Mouse (Mus musculus) embryonic facial prominence, embryonic 13.5 days (tissue): Measurements from ENCODE around the gene Nubpl. TPM values are rescaled to one million over a fixed set of nuclear protein-coding genes. Genes with fewer than 3 reads are reported as not detected.
"Not testable (repeated sequence)": the region's sequence is repeated elsewhere in the genome, so short reads cannot be mapped to it uniquely, and the experiment has no call there.

ENCODE experiments used
- ATAC-seq: fragments of 200-750 bp; cut with Nextera tagmentation; 2 replicates; pipeline ENCODE4 v1.8.0; 2017; ENCODE audit warnings: low read depth; ENCODE audit not compliant: insufficient number of reproducible peaks, insufficient read depth, low FRiP score, low TSS enrichment
- H3K27ac ChIP-seq: fragments of 300-500 bp; sonication (generic); 2 replicates; pipeline ENCODE4 v1.5.1; 2015; ENCODE audit warnings: moderate library complexity, mild to moderate bottlenecking, inconsistent platforms
- H3K27me3 ChIP-seq: fragments of 300-500 bp; sonication (generic); 2 replicates; pipeline ENCODE4 v1.6.1; 2015; ENCODE audit warnings: mild to moderate bottlenecking, inconsistent platforms
- H3K36me3 ChIP-seq: fragments of 300-500 bp; sonication (generic); 2 replicates; pipeline ENCODE4 v1.6.1; 2015; ENCODE audit warnings: mild to moderate bottlenecking, inconsistent platforms
- H3K4me1 ChIP-seq: fragments of 300-500 bp; sonication (generic); 2 replicates; pipeline ENCODE4 v1.6.1; 2015; ENCODE audit warnings: inconsistent platforms
- H3K4me2 ChIP-seq: fragments of 300-500 bp; sonication (generic); 2 replicates; pipeline ENCODE4 v1.6.1; 2015; ENCODE audit warnings: moderate library complexity, mild to moderate bottlenecking, inconsistent platforms
- H3K4me3 ChIP-seq: fragments of 300-500 bp; sonication (generic); 2 replicates; pipeline ENCODE4 v1.5.1; 2015; ENCODE audit warnings: mild to moderate bottlenecking, inconsistent platforms
- H3K9ac ChIP-seq: fragments of 300-500 bp; sonication (generic); 2 replicates; pipeline ENCODE4 v1.6.1; 2015; ENCODE audit warnings: mild to moderate bottlenecking, inconsistent platforms
- H3K9me3 ChIP-seq: fragments of 300-500 bp; sonication (generic); 2 replicates; pipeline ENCODE4 v1.6.1; 2016; ENCODE audit warnings: inconsistent platforms
- WGBS: fragments of 180-500 bp; shearing (Covaris S2); methylation state at CpG from one replicate; pipeline ENCODE4 v1.1.7; 2015; ENCODE audit warnings: mixed read lengths; 5-methylcytosine and 5-hydroxymethylcytosine counted together
- polyA plus RNA-seq: library from polyadenylated mRNA; unstranded; fragments of >200 nt; fragmentation: Nextera tagmentation; extraction: Ambion mirVana; gene quantifications from 2 replicates; pipeline ENCODE4 v1.2.1, GENCODE M21; 2015

The Nubpl gene
- polyA plus RNA-seq, 1 experiment from 2014 or later, result 14.6 TPM

DNA sequence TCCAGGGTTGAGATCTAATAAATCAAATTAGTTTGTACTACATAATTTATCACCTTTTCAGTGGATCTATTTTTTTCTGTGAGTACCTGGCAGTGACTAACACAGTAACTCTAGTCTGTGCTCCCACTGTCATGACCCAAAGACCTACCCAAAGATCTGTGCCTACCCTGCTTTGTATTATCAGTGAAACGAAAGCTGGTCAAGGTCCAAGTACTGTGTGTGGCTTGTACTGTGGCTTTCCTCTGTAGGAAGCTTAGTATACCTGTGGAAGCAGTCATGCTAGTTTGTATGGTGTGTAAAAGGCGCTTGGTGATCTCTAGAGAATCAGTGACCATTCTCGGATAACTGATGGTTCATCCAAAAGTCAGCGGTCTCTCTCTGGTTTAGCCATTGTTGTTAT is 57.4 kb downstream of the Nubpl start:
- no peak for ATAC-seq
- H3K36me3 ChIP-seq, result no peaks in the 10 kb centered on the region
- H3K27me3 ChIP-seq, result no peaks in the 10 kb centered on the region
- no peak overlapping the region for H3K4me2 ChIP-seq
- H3K27ac ChIP-seq, result no peak overlapping the region
- no peak overlapping the region for H3K9ac ChIP-seq
- H3K4me1 ChIP-seq, result no peaks in the 10 kb centered on the region
- WGBS, result 89% methylated on average over 4 of the region's 4 CpGs
- no peak overlapping the region for H3K4me3 ChIP-seq
- no peaks in the 10 kb centered on the region for H3K9me3 ChIP-seq

DNA sequence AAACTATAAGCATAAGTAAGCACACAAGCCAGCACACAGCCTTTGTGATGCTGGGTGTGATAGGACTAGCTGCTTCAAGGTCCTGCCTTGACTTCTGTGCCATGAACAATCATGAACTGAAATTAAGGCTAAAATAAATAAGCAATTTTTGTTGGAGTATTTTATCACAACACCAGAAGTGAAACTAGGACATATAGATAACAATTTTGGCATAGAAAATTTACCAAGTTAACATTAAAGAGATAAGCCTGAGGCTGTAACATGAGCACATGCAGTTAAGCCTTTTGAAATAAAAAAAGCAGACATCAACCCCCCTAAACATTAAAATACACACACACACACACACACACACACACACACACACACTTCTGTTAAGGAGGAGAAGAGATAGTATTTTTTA is 66.9 kb downstream of the Nubpl start:
- Histone ChIP-seq H3K4me2 (no peak overlapping the region), H3K36me3 (no peaks in the 10 kb centered on the region), H3K9me3 (peaks cover 4% of the 10 kb centered on the region; the same call in 1 of the 2 replicates), H3K4me1 (no peaks in the 10 kb centered on the region), H3K27ac (no peak overlapping the region), H3K27me3 (no peaks in the 10 kb centered on the region), H3K4me3 (no peak overlapping the region), H3K9ac (no peak overlapping the region)
- ATAC-seq, result no peak

DNA sequence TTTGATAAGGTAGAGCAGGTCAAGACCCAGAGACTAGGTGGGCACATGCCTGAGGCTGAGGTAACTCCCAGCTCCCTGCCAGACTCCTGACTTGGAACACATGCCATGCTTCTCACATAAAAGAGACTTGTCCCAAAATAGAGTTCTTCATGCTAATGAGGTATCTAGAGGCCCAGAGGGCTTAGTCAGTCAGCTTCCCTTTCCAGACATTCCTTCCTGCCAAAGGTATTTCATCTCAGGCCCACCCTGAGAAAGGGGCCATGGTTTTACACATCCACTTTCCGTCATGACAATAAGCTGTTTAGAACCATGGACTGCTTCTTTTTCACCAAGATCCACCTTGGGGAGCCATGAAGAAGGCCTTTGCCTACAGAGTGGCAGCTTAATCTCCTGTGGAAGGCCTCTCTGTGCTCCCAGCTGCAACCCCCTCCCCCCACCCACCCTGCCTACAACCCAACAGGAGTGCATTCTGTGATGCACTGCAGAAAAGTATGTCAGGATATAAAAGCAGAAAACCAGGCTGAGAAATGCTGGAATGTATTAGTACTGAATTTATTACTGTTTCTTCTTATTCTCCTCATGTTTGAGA is 88.8 kb downstream of the Nubpl start:
- Histone ChIP-seq H3K4me2 (no peak overlapping the region), H3K9ac (no peak overlapping the region), H3K9me3 (no peaks in the 10 kb centered on the region), H3K27ac (peak overlapping the region; percentile 77), H3K36me3 (no peaks in the 10 kb centered on the region), H3K4me3 (no peak overlapping the region), H3K4me1 (peaks cover 14% of the 10 kb centered on the region), H3K27me3 (no peaks in the 10 kb centered on the region)
- 18% methylated on average over 1 of the region's 1 CpGs for WGBS
- ATAC-seq, result no peak

DNA sequence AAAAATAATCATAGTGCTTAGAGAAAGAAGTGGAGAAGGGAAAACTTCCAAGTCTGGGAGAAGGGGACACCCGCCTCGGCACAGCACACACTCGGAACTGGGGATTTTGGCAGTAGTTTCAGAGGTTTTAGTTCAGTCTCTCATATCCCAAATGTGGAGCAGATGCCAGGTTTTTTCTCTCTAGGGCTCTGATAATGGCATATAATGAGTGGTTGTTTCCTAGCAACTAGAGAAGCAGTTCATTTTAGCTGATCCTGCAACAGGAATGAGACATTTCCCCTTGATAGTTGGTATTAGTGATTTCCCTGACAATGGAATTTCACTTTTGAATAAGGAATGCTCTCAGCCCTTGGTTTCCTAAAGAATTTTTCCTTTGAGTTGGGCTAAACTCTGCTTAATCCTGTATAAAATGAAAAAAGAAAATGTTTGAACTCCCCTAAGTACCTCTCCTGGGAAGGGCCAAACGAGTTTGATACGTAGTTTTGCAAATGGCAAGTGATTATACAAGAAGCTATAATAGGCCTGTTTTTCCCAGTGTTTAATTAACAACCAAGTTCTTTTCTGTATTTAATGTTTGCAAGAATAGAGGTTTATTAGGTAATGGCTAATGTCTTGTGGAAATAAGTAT is 89.5 kb downstream of the Nubpl start:
- H3K4me2 ChIP-seq, result no peak overlapping the region
- H3K9ac ChIP-seq, result no peak overlapping the region
- 22% methylated on average over 5 of the region's 5 CpGs for WGBS
- H3K27me3 ChIP-seq, result no peaks in the 10 kb centered on the region
- H3K36me3 ChIP-seq, result no peaks in the 10 kb centered on the region
- H3K4me3 ChIP-seq, result no peak overlapping the region
- H3K9me3 ChIP-seq, result no peaks in the 10 kb centered on the region
- peak overlapping the region; percentile 33; the same call in 1 of the 2 replicates for H3K27ac ChIP-seq
- no peak for ATAC-seq
- peaks cover 14% of the 10 kb centered on the region for H3K4me1 ChIP-seq

DNA sequence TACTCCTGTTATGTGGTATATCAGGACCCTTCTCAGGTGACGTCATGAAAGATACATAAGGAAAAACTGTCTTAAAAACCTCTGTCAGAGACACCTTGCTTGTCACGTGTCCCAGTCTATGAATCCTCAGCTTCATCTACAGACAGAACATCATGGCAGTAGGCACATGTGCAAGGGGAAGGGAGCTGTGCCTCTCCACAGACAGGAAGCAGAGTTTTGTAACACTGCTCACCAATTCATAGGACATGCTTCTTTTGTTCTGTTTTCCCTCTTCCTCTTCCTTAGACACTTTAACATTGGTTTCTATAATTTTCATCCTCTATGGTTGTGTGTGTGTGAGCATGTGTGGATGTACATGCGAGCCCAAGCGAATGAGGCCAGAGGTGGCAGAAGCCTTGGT is 100.9 kb downstream of the Nubpl start:
- Histone ChIP-seq H3K4me1 (no peaks in the 10 kb centered on the region), H3K4me3 (no peak overlapping the region), H3K9ac (no peak overlapping the region), H3K27me3 (no peaks in the 10 kb centered on the region), H3K36me3 (no peaks in the 10 kb centered on the region), H3K4me2 (no peak overlapping the region), H3K27ac (no peak overlapping the region), H3K9me3 (no peaks in the 10 kb centered on the region)
- WGBS, result 61% methylated on average over 4 of the region's 4 CpGs
- no peak for ATAC-seq

DNA sequence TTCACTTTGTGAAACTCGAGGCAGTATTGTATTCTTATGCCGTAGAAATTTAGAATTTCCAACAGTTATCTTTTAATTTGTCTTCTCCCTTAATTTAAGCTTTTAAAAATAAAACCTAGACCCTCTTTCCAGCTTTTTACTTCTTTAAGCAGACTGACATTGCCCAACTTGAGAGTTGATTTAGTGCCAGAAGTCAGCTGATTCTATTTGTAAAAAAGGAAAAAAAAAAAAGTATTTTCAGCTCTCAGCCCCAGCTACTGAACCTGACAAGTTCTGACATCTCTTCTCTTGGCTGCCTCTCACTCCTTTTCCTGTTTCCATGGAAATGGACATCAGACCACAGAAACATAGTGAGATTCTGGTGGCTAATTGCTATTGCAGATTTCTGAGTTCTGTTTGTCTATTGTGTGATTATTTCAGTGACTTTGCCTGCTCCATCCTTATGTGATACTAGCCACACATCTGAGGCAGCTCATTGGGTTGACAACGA is 111.6 kb downstream of the Nubpl start:
- WGBS, result 78% methylated on average over 3 of the region's 3 CpGs
- Histone ChIP-seq H3K9ac (no peak overlapping the region), H3K4me2 (no peak overlapping the region), H3K36me3 (no peaks in the 10 kb centered on the region), H3K4me3 (no peak overlapping the region), H3K27me3 (no peaks in the 10 kb centered on the region), H3K4me1 (no peaks in the 10 kb centered on the region), H3K9me3 (no peaks in the 10 kb centered on the region), H3K27ac (no peak overlapping the region)
- ATAC-seq, result no peak

DNA sequence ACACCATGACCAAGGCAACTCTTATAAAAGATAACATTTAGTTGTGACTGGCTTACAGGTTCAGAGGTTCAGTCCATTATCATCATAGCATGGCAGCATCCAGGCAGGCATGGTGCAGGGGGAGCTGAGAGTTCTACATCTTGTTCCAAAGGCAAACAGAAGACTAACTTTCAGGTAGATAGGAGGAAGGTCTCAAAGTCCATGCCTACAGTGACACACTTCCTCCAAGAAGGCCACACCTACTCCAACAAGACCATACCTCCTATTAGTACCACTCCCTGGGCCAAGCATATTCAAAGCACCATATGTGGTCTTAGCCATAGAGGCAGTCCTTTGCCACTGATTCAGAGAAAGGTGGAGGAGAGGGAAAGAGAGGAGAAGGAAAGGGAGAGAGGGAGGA is 113.6 kb downstream of the Nubpl start:
- H3K4me1 ChIP-seq, result no peaks in the 10 kb centered on the region
- no peaks in the 10 kb centered on the region for H3K27me3 ChIP-seq
- no peak overlapping the region for H3K9ac ChIP-seq
- H3K36me3 ChIP-seq, result no peaks in the 10 kb centered on the region
- no peak overlapping the region for H3K4me2 ChIP-seq
- H3K9me3 ChIP-seq, result no peaks in the 10 kb centered on the region
- no peak for ATAC-seq
- no peak overlapping the region for H3K27ac ChIP-seq
- no peak overlapping the region for H3K4me3 ChIP-seq

DNA sequence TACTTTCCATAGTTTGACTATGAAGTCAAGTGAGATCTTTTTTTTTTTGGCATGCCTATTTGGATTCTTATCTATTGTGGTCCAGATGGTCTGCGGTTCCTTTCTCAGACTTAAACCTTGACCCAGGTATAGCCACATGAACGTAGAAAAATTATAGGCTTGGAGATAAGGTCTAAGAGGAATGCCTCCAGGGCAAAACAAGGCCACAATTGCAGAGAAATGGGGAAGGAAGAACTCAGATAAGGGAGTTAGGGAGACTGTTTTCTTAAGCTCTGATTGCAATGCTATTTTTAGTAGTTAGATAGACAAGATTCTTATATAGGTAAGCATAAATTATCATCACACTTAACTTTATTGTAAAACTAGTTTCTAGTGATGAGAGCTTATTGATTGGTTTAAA is 117.3 kb downstream of the Nubpl start:
- H3K4me1 ChIP-seq, result no peaks in the 10 kb centered on the region
- H3K9me3 ChIP-seq, result no peaks in the 10 kb centered on the region
- H3K27me3 ChIP-seq, result no peaks in the 10 kb centered on the region
- H3K4me3 ChIP-seq, result no peak overlapping the region
- 67% methylated on average over 2 of the region's 2 CpGs for whole genome bisulfite sequencing
- ATAC-seq, result no peak
- no peak overlapping the region for H3K9ac ChIP-seq
- no peaks in the 10 kb centered on the region for H3K36me3 ChIP-seq
- H3K4me2 ChIP-seq, result no peak overlapping the region
- no peak overlapping the region for H3K27ac ChIP-seq

DNA sequence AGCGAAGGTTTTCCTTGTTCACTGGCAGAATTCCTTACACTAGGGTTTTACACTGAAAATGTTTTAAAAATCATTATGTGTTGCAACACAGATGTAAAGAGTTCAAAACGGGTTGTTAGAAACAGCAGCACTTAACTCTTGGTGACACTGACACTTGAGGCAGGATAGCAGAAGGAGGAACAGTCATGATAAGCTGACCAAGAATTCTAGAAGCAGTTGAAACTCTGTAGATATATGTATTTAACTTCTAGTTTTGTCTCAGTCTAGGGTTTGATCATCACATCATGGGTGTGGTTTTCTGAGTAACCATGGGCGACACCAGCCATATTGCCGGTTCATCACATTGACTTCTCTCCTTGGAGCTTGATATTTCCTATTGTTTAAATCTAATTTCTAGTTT is 127.4 kb downstream of the Nubpl start:
- no peaks in the 10 kb centered on the region for H3K36me3 ChIP-seq
- no peaks in the 10 kb centered on the region for H3K27me3 ChIP-seq
- H3K27ac ChIP-seq, result no peak overlapping the region
- no peaks in the 10 kb centered on the region for H3K9me3 ChIP-seq
- no peak for ATAC-seq
- H3K9ac ChIP-seq, result no peak overlapping the region
- WGBS, result 80% methylated on average over 4 of the region's 4 CpGs
- H3K4me1 ChIP-seq, result no peaks in the 10 kb centered on the region
- no peak overlapping the region for H3K4me3 ChIP-seq
- no peak overlapping the region for H3K4me2 ChIP-seq

DNA sequence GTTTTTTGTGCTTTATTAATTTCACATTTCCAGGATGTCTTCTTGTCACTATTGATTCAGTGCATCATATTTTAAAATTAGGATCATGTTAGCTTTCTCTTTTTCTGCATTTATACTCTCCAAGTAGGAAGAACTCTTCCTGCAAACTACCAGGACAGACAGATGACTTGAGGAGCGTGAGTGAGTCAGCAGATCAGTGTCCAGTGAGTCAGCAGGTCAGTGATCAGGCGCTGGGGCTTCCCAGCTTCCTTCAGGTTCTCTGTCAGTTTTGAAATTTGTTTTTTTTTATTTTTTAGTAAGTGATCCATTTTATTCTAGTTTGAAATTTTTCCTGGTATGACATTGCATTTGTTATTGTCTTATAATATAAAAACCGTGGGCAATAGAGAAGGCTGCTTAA is 131.2 kb downstream of the Nubpl start:
- no peaks in the 10 kb centered on the region for H3K4me1 ChIP-seq
- no peak overlapping the region for H3K4me2 ChIP-seq
- no peaks in the 10 kb centered on the region for H3K36me3 ChIP-seq
- H3K9me3 ChIP-seq, result no peaks in the 10 kb centered on the region
- 83% methylated on average over 3 of the region's 3 CpGs for WGBS
- no peak overlapping the region for H3K4me3 ChIP-seq
- ATAC-seq, result no peak
- no peak overlapping the region for H3K27ac ChIP-seq
- no peak overlapping the region for H3K9ac ChIP-seq
- no peaks in the 10 kb centered on the region for H3K27me3 ChIP-seq

DNA sequence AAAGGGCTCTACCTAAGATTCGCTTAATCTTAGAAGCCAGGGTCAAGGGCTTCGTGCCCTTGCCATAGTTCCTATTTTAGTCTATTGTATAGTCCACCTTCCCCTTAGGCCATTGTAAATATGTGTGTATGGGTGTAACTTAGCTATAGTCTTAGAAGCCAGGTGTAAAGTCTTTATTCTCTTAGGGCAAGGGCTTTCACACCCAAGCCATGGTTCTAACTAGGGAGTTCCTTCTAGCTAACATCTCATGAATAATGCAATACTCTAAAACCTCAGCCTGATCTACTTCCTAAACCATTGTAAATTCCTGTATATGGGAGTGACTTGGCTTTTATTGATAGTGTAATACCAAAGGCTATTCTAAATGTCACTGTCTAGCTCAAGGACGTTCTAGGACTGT is 134.4 kb downstream of the Nubpl start:
- H3K27me3 ChIP-seq, H3K9me3 ChIP-seq, H3K4me3 ChIP-seq, H3K4me1 ChIP-seq, H3K9ac ChIP-seq, H3K27ac ChIP-seq, H3K36me3 ChIP-seq, ATAC-seq, H3K4me2 ChIP-seq: not testable (repeated sequence)
- WGBS, result 88% methylated on average over 3 of the region's 3 CpGs

DNA sequence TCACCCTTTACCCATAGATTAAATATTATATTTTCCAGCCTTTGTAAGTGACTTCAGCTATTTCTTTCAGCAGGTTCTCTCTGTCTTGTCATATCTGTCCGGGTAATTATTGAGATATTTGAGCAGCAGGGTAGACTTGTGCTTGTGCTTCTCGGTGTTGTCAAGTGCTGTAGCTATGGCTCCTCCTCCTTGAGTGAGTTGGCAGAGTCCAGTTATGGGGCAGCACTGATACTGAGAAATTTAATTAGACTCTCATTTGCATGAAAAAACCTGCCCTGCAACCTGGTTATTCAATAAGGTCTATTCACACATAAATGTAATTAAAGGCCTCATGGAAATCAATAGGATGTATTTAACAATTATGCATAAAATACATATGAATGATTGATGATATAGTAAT is 145.2 kb downstream of the Nubpl start:
- H3K27me3 ChIP-seq, result no peaks in the 10 kb centered on the region
- no peak overlapping the region for H3K4me3 ChIP-seq
- H3K36me3 ChIP-seq, result no peaks in the 10 kb centered on the region
- no peak overlapping the region for H3K4me2 ChIP-seq
- WGBS, result 73% methylated on average over 2 of the region's 2 CpGs
- ATAC-seq, result no peak
- H3K9me3 ChIP-seq, result no peaks in the 10 kb centered on the region
- no peak overlapping the region for H3K9ac ChIP-seq
- H3K4me1 ChIP-seq, result no peaks in the 10 kb centered on the region
- no peak overlapping the region for H3K27ac ChIP-seq
